10 mouse cellular contexts compared by ENCODE assay signal in the genomic region with DNA sequence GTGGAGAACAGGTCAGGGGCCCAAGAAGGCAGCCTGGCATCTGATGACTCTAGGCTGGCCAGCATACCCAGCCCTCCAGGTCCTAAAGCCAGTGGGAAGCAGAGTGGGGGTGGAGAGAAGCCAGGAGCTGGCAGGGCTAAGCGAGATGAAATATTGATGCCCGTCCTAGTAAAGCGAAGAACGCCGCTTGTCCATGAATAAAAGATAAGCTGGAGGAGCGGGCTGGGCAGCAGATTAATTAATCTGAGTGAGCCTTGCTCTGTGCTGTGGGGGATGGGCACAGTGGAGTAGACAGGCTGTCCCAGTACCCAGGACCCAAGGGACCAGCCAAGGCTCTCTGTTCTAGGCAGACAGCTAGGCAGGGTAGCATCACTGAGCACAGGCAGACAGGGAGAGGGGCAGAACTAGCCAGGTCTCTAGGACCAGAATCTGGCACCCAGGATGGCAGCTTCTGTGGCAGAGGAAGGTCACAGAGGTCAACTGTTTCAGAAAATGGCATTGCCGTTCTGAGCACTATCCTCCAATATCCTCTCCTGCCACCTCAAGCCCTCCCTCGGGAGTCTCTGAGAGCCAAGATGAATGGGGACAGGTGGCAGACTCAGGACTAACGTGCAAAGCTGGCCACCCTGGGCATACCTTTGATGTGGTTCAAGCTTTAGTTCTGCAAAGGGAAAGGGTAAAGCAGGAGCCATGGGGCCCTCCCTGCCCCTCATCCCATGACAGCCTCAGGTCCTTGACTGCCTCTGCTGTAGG.
DNase-seq lines count a peak whose midpoint lies in the region; ATAC-seq lines count a peak whose summit lies in the region.
"Had no signal": no experiment of that assay in that cellular context is flagged by ENCODE, and none has a peak within 500 bp of the region (broad histone marks: within the 10 kb centered on the region; RNA-seq: fewer than 3 reads in every experiment).

No protein-coding gene starts in this region.

- DNase-seq in layer of hippocampus, postnatal 10 days (ENCODE audit: low spot score in 2 of 2), result peak; percentile 29 to 52
- DNase-seq in layer of hippocampus, adult 8-10 months (ENCODE audit: low spot score in 2 of 2), result no peak
- peak; percentile 82 to 88 for DNase-seq in cerebellum, postnatal 10 days
- peak; percentile 26 for DNase-seq in retina, adult 2 months (ENCODE audit: low read depth, low spot score)
- no peak for DNase-seq in frontal cortex, postnatal 10 days (ENCODE audit: low spot score in 2 of 2)
- DNase-seq in spleen, postnatal 36 days (ENCODE audit: low spot score in 2 of 2), result no peak
- no peak for DNase-seq in lung, postnatal 36 days

- peak overlapping the region; percentile 16 for H3K4me2 ChIP-seq in hindbrain, embryonic 16.5 days (ENCODE audit: low read length)
- H3K4me2 ChIP-seq: limb, embryonic 15.5 days had no signal

- H3K4me1 ChIP-seq in hindbrain, embryonic 16.5 days (ENCODE audit: control insufficient read depth, insufficient read depth, low read depth, low read length), result peaks cover 16% of the 10 kb centered on the region
- H3K4me1 ChIP-seq: limb, embryonic 15.5 days had no signal

- H3K27me3 ChIP-seq in hindbrain, embryonic 16.5 days (replicated peaks; ENCODE audit: control insufficient read depth, insufficient read depth, low read length), result no peaks in the 10 kb centered on the region

- WGBS in hindbrain, embryonic 16.5 days, result 17% methylated on average over 9 of the region's 9 CpGs

- no peaks in the 10 kb centered on the region for H3K36me3 ChIP-seq in hindbrain, embryonic 16.5 days (ENCODE audit: control insufficient read depth, insufficient read depth, low read length)
- H3K36me3 ChIP-seq: limb, embryonic 15.5 days had no signal

- H3K9ac ChIP-seq in hindbrain, embryonic 16.5 days (ENCODE audit: low read depth, low read length), result peak overlapping the region; percentile 44
- H3K9ac ChIP-seq: limb, embryonic 15.5 days had no signal

- no peak overlapping the region for H3K4me3 ChIP-seq in hindbrain, embryonic 16.5 days (ENCODE audit: low read length)
- H3K4me3 ChIP-seq: limb, embryonic 15.5 days had no signal

- ATAC-seq in hindbrain, embryonic 16.5 days, result peak; percentile 64

- H3K27ac ChIP-seq in hindbrain, embryonic 16.5 days (ENCODE audit: low read depth, low read length), result no peak overlapping the region
- H3K27ac ChIP-seq: limb, embryonic 15.5 days; macrophage had no signal

- no peaks in the 10 kb centered on the region for H3K9me3 ChIP-seq in hindbrain, embryonic 16.5 days (ENCODE audit: control insufficient read depth, low read length)
- H3K9me3 ChIP-seq: limb, embryonic 15.5 days had no signal

Comparison
In these comparisons a context has a peak if more than half of its experiments do, and no peak if none do; other contexts are left out.
1. DNase-seq: peak in layer of hippocampus, postnatal 10 days (2 of 2), cerebellum, postnatal 10 days (2 of 2) and retina, adult 2 months (single experiment); none in layer of hippocampus, adult 8-10 months (0 of 2), frontal cortex, postnatal 10 days (0 of 2), spleen, postnatal 36 days (0 of 2) and lung, postnatal 36 days (single experiment).